Mouse (Mus musculus): ENCODE measurements around the gene Mdfi. TPM values are rescaled to one million over a fixed set of nuclear protein-coding genes. Genes with fewer than 3 reads are reported as not detected.

Mdfi gene
- polyA plus RNA-seq, 1 experiment from 2014 or later, result 2.7 TPM

DNA sequence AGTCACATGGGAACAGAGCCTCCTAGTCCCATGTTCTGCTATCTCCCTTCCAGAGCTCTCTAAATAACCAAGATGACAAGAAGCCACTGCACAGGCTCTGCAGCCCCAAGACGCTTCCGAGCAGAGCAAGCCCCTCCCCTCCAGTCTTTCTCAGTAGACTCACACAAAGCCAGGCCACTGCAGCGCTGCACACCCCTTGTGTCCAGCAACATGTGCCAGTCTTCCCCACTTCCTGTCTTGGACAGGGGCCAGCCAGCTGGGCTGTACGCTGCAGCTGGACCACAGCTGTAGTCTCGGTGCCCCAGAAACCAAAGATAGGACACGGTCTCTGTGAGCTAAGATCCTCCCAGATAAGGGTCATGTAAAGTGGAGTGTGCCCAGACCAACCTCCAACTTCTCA is 3.3 kb upstream of the Mdfi start:
- H3K9me3 ChIP-seq (ENCODE audit: control insufficient read depth, low read length), result no peaks in the 10 kb centered on the region
- peaks cover 16% of the 10 kb centered on the region for H3K4me1 ChIP-seq (ENCODE audit: control insufficient read depth, insufficient read depth, low read depth, low read length)
- no peak for ATAC-seq
- no peak overlapping the region for H3K9ac ChIP-seq (ENCODE audit: low read depth, low read length)
- H3K36me3 ChIP-seq (ENCODE audit: control insufficient read depth, insufficient read depth, low read length), result no peaks in the 10 kb centered on the region
- WGBS, result 51% methylated on average over 6 of the region's 6 CpGs
- H3K4me2 ChIP-seq (ENCODE audit: low read length), result no peak overlapping the region
- peaks cover 29% of the 10 kb centered on the region for H3K27me3 ChIP-seq (replicated peaks; ENCODE audit: control insufficient read depth, insufficient read depth, low read length)
- H3K4me3 ChIP-seq (ENCODE audit: low read length), result no peak overlapping the region
- no peak overlapping the region for H3K27ac ChIP-seq (ENCODE audit: low read depth, low read length)

DNA sequence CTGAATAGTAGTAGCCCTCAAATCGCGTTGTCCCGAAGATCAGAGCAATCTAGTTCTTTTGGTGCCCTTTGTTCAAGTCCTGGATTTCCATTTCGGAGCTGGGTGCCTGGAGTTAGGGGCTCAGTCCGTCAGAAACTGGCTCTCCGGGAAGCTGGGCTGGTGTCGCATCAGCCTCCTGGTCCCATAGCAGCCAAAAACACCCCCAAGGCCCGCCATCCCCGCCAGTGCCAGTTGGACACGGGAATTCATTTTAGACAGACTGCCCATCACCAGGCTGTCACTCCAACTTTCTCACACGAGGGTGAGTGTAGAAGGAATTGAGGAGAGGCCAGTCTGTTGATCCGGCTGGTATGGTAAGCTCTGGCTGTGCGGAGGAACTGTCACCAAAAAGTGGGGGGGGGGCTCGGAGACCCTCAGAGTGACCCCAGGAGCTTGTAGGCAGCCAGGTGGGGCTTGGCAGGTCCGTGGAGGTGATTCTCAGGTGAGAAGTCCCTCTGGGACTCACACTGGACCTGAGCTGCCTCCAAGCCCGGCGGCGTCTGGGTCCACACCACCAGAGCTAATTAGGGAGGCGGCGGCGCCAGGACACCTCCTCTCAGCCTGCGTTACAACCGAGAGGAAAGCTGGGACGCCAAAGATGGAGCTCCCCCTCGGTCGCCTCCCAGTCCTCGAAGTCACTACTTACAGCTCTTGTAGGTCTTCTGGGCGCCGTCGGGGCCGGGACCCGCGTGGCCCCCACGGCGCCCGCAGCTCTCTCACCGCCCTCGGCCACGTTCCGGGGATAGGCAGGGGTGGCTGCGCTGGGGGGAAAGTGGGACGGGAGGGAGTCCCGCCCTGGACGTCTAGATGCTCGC is 636 bp downstream of the Mdfi start:
- WGBS, result 1% methylated on average over 45 of the region's 45 CpGs
- H3K36me3 ChIP-seq (ENCODE audit: control insufficient read depth, insufficient read depth, low read length), result no peaks in the 10 kb centered on the region
- H3K9ac ChIP-seq (ENCODE audit: low read depth, low read length), result peak overlapping the region; percentile 68
- peaks cover 37% of the 10 kb centered on the region for H3K27me3 ChIP-seq (replicated peaks; ENCODE audit: control insufficient read depth, insufficient read depth, low read length)
- H3K27ac ChIP-seq (ENCODE audit: low read depth, low read length), result no peak overlapping the region
- no peak for ATAC-seq
- H3K4me2 ChIP-seq (ENCODE audit: low read length), result peak overlapping the region; percentile 97
- peak overlapping the region; percentile 62 for H3K4me3 ChIP-seq (ENCODE audit: low read length)
- H3K4me1 ChIP-seq (ENCODE audit: control insufficient read depth, insufficient read depth, low read depth, low read length), result peaks cover 19% of the 10 kb centered on the region
- no peaks in the 10 kb centered on the region for H3K9me3 ChIP-seq (ENCODE audit: control insufficient read depth, low read length)

DNA sequence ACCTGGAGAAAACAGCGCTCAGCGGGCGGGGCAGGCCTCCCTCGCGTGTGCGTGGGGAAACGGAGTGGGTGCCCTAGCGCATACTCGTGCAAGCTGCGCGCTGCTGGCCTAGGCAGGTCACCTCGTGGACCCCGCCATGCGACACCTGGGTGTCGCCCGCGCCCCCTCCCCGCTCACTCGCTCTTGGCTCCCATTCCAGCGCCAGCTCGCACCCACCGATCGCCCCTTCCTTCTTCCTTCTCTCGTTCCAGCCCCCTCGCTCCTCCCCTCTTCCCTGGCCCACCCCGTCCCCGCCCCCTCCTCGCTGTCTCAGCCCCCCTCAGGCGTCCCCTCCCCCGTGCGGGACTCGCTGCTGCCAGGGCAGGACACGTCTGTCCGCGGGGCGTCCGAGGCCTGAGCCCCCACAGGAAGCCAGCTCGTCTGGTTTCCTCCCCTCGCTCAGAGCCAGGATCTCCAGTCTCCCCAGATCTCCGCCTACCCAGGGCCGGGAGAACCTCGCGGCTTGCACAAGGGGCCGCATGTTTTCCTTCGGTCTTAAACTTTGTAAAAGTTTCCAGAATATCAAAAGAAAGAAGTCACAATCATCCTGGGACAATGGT is 1.4 kb downstream of the Mdfi start:
- Histone ChIP-seq H3K9ac (ENCODE audit: low read depth, low read length) (peak overlapping the region; percentile 68), H3K27me3 (replicated peaks; ENCODE audit: control insufficient read depth, insufficient read depth, low read length) (peaks cover 37% of the 10 kb centered on the region), H3K36me3 (ENCODE audit: control insufficient read depth, insufficient read depth, low read length) (no peaks in the 10 kb centered on the region), H3K4me2 (ENCODE audit: low read length) (peak overlapping the region; percentile 97), H3K27ac (ENCODE audit: low read depth, low read length) (peak overlapping the region; percentile 29; the same call in 1 of the 2 replicates), H3K4me3 (ENCODE audit: low read length) (peak overlapping the region; percentile 62), H3K9me3 (ENCODE audit: control insufficient read depth, low read length) (no peaks in the 10 kb centered on the region), H3K4me1 (ENCODE audit: control insufficient read depth, insufficient read depth, low read depth, low read length) (peaks cover 19% of the 10 kb centered on the region)
- under 1% methylated on average over 42 of the region's 45 CpGs for WGBS
- ATAC-seq, result peak; percentile 62

DNA sequence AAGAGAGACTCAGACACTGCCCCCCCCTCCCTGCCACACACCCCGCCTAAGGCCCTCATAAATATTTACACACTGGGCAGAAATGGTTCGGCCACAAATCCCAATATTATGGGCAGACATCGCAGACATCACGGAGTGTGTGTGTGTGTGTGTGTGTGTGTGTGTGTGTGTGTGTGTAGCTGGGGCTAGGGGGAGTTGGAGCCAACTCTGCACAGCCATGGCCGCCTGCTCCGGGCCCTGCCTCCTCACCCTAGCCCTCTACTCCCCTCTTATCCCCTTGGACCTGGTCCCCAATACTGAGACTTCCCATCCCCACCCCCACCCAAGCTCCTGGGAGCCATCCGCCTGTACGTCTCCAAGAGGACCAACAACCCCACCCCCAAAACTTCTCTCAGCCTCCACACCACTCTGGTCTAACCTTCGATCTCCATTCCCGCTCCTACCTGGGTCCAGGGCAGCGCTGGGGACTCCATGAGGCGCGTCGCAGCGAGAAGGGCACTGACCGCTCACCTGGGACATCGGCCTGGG is 1.9 kb downstream of the Mdfi start:
- Histone ChIP-seq H3K4me1 (ENCODE audit: control insufficient read depth, insufficient read depth, low read depth, low read length) (peaks cover 19% of the 10 kb centered on the region), H3K4me3 (ENCODE audit: low read length) (peak overlapping the region; percentile 62), H3K27ac (ENCODE audit: low read depth, low read length) (peak overlapping the region; percentile 29; the same call in 1 of the 2 replicates), H3K9ac (ENCODE audit: low read depth, low read length) (peak overlapping the region; percentile 68), H3K4me2 (ENCODE audit: low read length) (peak overlapping the region; percentile 97), H3K36me3 (ENCODE audit: control insufficient read depth, insufficient read depth, low read length) (no peaks in the 10 kb centered on the region), H3K9me3 (ENCODE audit: control insufficient read depth, low read length) (no peaks in the 10 kb centered on the region), H3K27me3 (replicated peaks; ENCODE audit: control insufficient read depth, insufficient read depth, low read length) (peaks cover 37% of the 10 kb centered on the region)
- 5% methylated on average over 17 of the region's 17 CpGs for WGBS
- ATAC-seq, result peak; percentile 41; the same call in 1 of the 2 replicates

DNA sequence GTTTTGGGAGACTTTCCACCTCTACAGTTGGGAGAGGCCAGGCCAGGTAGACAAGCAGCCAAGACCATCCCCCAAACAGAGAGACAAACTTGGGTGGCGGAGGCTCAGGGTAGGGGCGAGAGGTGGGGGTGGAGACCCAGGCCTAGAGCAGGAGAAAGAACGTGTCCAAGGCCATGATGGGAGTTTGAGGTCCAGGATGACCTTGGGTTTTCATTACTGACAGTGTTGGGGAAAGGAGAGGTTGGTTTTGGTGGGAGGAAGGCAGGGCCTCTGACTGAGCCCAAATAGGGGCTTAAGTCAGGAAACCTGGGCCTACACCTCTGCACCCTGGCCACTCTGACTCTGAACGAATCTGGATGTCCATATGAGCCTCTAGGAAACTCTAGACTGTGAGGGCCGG is 2.7 kb downstream of the Mdfi start:
- H3K9me3 ChIP-seq (ENCODE audit: control insufficient read depth, low read length), result no peaks in the 10 kb centered on the region
- ATAC-seq, result no peak
- no peak overlapping the region; the same call in 1 of the 2 replicates for H3K9ac ChIP-seq (ENCODE audit: low read depth, low read length)
- peaks cover 19% of the 10 kb centered on the region for H3K4me1 ChIP-seq (ENCODE audit: control insufficient read depth, insufficient read depth, low read depth, low read length)
- H3K36me3 ChIP-seq (ENCODE audit: control insufficient read depth, insufficient read depth, low read length), result no peaks in the 10 kb centered on the region
- H3K4me2 ChIP-seq (ENCODE audit: low read length), result peak overlapping the region; percentile 97
- no peak overlapping the region for H3K27ac ChIP-seq (ENCODE audit: low read depth, low read length)
- H3K4me3 ChIP-seq (ENCODE audit: low read length), result no peak overlapping the region
- 57% methylated on average over 5 of the region's 5 CpGs for WGBS
- H3K27me3 ChIP-seq (replicated peaks; ENCODE audit: control insufficient read depth, insufficient read depth, low read length), result peaks cover 37% of the 10 kb centered on the region

DNA sequence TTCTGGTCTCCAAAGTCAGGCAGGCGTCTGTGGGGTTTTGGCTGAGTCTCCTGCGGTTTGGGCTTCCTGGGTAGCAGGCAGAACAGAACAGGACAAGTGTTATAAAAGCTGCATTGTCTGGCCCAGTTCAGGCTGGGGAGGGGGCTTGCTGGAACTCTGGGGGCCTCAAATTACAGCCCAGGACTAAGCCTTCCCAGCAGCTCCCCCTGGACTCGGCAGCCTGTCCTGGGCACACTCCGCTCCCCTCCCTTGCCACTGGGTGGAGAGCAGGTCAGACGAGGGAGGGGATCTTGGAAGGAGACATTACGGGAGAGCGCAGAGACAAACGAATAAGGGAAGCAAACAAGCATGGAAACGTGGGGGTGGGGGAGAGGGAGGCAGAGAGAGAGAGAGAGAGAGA is 3.3 kb downstream of the Mdfi start:
- H3K4me3 ChIP-seq (ENCODE audit: low read length), result no peak overlapping the region
- H3K9ac ChIP-seq (ENCODE audit: low read depth, low read length), result no peak overlapping the region
- H3K4me1 ChIP-seq (ENCODE audit: control insufficient read depth, insufficient read depth, low read depth, low read length), result peaks cover 19% of the 10 kb centered on the region
- ATAC-seq, result peak; percentile 50; the same call in 1 of the 2 replicates
- H3K9me3 ChIP-seq (ENCODE audit: control insufficient read depth, low read length), result no peaks in the 10 kb centered on the region
- H3K36me3 ChIP-seq (ENCODE audit: control insufficient read depth, insufficient read depth, low read length), result no peaks in the 10 kb centered on the region
- 11% methylated on average over 9 of the region's 9 CpGs for WGBS
- peaks cover 37% of the 10 kb centered on the region for H3K27me3 ChIP-seq (replicated peaks; ENCODE audit: control insufficient read depth, insufficient read depth, low read length)
- no peak overlapping the region for H3K27ac ChIP-seq (ENCODE audit: low read depth, low read length)
- H3K4me2 ChIP-seq (ENCODE audit: low read length), result no peak overlapping the region; the same call in 1 of the 2 replicates

DNA sequence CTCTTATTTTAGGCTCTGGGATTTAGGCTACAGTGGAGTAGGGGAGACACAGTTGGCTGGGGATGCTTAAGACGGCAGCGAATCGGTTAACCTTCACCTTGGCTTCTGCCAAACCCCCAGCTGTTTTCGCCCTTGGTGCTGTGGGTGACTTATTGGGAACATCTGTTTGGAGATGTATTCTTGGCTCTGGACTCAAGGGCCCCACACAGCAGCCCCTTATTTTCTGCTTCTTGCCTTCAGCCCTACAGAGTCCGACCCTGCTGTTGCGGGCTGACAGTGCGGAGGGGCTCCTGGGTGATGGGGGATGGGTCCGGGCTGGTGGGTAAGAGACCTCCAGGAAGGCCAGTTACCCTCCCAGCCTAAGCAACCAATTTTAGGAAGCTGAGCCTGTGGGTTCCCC is 13.2 kb downstream of the Mdfi start:
- WGBS, result 73% methylated on average over 8 of the region's 8 CpGs
- H3K9ac ChIP-seq (ENCODE audit: low read depth, low read length), result no peak overlapping the region
- H3K27ac ChIP-seq (ENCODE audit: low read depth, low read length), result no peak overlapping the region
- H3K4me1 ChIP-seq (ENCODE audit: control insufficient read depth, insufficient read depth, low read depth, low read length), result no peaks in the 10 kb centered on the region
- no peak for ATAC-seq
- H3K4me2 ChIP-seq (ENCODE audit: low read length), result no peak overlapping the region
- H3K36me3 ChIP-seq (ENCODE audit: control insufficient read depth, insufficient read depth, low read length), result no peaks in the 10 kb centered on the region
- H3K27me3 ChIP-seq (replicated peaks; ENCODE audit: control insufficient read depth, insufficient read depth, low read length), result no peaks in the 10 kb centered on the region
- no peaks in the 10 kb centered on the region for H3K9me3 ChIP-seq (ENCODE audit: control insufficient read depth, low read length)
- no peak overlapping the region for H3K4me3 ChIP-seq (ENCODE audit: low read length)

DNA sequence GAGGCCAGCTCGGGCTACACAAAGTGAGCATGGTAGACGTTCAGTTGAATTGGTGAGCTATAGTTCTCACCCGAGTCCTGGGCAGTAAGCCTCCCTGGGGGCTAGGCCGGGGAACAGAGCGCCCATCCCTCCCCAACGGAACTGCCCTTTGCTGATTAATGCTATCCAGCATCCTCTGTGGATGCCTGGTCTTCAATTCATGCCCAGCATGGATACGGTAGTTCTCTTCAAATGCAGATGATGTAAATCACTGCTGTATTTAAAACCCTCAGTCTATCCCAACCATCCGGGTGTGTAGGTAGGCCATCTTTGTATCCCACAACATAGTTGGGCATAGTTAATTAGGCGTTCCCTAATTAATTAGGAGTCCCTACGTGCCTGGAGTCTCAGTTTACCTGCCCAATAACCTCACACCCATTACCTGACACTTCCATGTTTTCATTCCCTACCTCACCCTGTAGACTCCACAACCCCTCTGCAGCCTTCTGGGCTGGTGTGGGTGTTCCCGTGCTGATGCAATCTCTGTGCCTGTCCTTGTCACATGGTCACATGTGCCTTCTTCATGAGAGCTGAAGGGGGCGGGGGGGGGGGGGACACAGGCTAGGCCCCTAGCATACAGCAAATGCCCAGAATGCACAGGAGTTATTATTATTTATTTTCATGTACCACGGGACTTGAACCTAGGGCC is 16.3 kb downstream of the Mdfi start:
- no peaks in the 10 kb centered on the region for H3K36me3 ChIP-seq (ENCODE audit: control insufficient read depth, insufficient read depth, low read length)
- no peak overlapping the region for H3K27ac ChIP-seq (ENCODE audit: low read depth, low read length)
- no peak overlapping the region for H3K9ac ChIP-seq (ENCODE audit: low read depth, low read length)
- H3K4me3 ChIP-seq (ENCODE audit: low read length), result no peak overlapping the region
- peaks cover 8% of the 10 kb centered on the region for H3K4me1 ChIP-seq (ENCODE audit: control insufficient read depth, insufficient read depth, low read depth, low read length)
- WGBS, result 82% methylated on average over 13 of the region's 13 CpGs
- no peak overlapping the region for H3K4me2 ChIP-seq (ENCODE audit: low read length)
- ATAC-seq, result no peak
- no peaks in the 10 kb centered on the region for H3K27me3 ChIP-seq (replicated peaks; ENCODE audit: control insufficient read depth, insufficient read depth, low read length)
- no peaks in the 10 kb centered on the region for H3K9me3 ChIP-seq (ENCODE audit: control insufficient read depth, low read length)

DNA sequence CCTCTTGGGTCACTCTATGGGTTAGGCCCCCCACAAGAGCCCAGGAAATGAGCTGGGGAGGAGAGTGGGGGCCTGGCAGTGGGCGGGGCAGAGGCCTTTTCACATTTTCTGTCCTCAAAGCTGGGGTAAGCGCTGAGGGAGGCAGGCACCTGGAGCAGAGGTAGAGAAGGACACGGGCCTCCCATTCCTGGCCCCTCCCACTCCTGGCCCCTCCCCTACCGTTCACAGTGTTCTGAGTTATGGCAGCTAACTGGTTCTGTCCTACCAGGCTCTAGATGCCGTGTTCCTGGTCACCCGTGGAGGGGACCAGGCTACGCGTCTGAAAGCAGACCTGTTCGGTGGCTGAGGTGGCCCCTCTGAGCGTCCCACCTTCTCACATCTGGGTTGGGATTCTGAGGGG is 19.0 kb downstream of the Mdfi start:
- Histone ChIP-seq H3K9me3 (ENCODE audit: control insufficient read depth, low read length) (no peaks in the 10 kb centered on the region), H3K4me3 (ENCODE audit: low read length) (no peak overlapping the region), H3K4me2 (ENCODE audit: low read length) (no peak overlapping the region), H3K9ac (ENCODE audit: low read depth, low read length) (no peak overlapping the region), H3K4me1 (ENCODE audit: control insufficient read depth, insufficient read depth, low read depth, low read length) (peaks cover 8% of the 10 kb centered on the region), H3K36me3 (ENCODE audit: control insufficient read depth, insufficient read depth, low read length) (no peaks in the 10 kb centered on the region), H3K27me3 (replicated peaks; ENCODE audit: control insufficient read depth, insufficient read depth, low read length) (no peaks in the 10 kb centered on the region), H3K27ac (ENCODE audit: low read depth, low read length) (no peak overlapping the region)
- ATAC-seq, result no peak
- WGBS, result 50% methylated on average over 10 of the region's 10 CpGs

Measured in hindbrain, embryonic 16.5 days (tissue).